In genomic region chr9:20745129-20745966, GRCm38 (mm10) we compare ENCODE assay signal across 8 mouse cellular contexts. TPM values are rescaled to one million over a fixed set of nuclear protein-coding genes. Genes with fewer than 3 reads are reported as not detected.
DNase-seq lines count a peak whose midpoint lies in the region; ATAC-seq and TF ChIP-seq lines count a peak whose summit lies in the region.

No protein-coding gene starts in this region.

- peak overlapping the region; percentile 50 for H3K4me3 ChIP-seq in heart, embryonic 11.5 days (ENCODE audit: low read depth, low read length)
- H3K4me3 ChIP-seq in heart, adult 2 months = no peak overlapping the region
- H3K4me3 ChIP-seq in testis, adult 2 months (ENCODE audit: control insufficient read depth, low read depth, low read length) = peak overlapping the region; percentile 5
- no peak overlapping the region for H3K4me3 ChIP-seq in liver, embryonic 14.5 days (ENCODE audit: insufficient read depth in 1 of 2, low read depth in 2 of 2, low read length in 2 of 2)

- H3K4me1 ChIP-seq in heart, embryonic 11.5 days (ENCODE audit: control insufficient read depth, insufficient read depth, low read length) = peaks cover 10% of the 10 kb centered on the region
- H3K4me1 ChIP-seq in heart, adult 2 months (ENCODE audit: control insufficient read depth, insufficient read depth, low read length) = peaks cover 1% of the 10 kb centered on the region
- H3K4me1 ChIP-seq in testis, adult 2 months (ENCODE audit: control insufficient read depth, insufficient read depth, low read length) = peaks cover 17% of the 10 kb centered on the region
- peaks cover 9 to 18% of the 10 kb centered on the region in 2 experiments for H3K4me1 ChIP-seq in liver, embryonic 14.5 days (replicated peaks; ENCODE audit: control insufficient read depth in 2 of 2, insufficient read depth in 2 of 2, low read length in 1 of 2)

- H3K9me3 ChIP-seq in heart, embryonic 11.5 days (replicated peaks; ENCODE audit: control insufficient read depth, low read length) = no peaks in the 10 kb centered on the region
- H3K9me3 ChIP-seq in liver, embryonic 14.5 days (ENCODE audit: control insufficient read depth, low read length) = no peaks in the 10 kb centered on the region

- ATAC-seq in heart, embryonic 11.5 days (replicated peaks; ENCODE audit: insufficient number of reproducible peaks, low FRiP score, low TSS enrichment) = no peak
- ATAC-seq in liver, embryonic 14.5 days (ENCODE audit: insufficient read depth) = no peak

- intact Hi-C loops in heart, adult 2 months (cut with DNase I) = no loop called here

- TF ChIP-seq CTCF in heart, adult 2 months (IDR thresholded peaks at IDR 0.05) = no peak
- no peak for TF ChIP-seq CTCF in testis, adult 2 months (IDR thresholded peaks at IDR 0.05; ENCODE audit: control insufficient read depth, insufficient read depth, insufficient replicate concordance, low read depth, low read length)
- TF ChIP-seq CTCF in liver, embryonic 14.5 days (IDR thresholded peaks at IDR 0.05; ENCODE audit: low read depth) = no peak

- no peak overlapping the region for H3K27ac ChIP-seq in heart, embryonic 11.5 days (ENCODE audit: low read depth, low read length)
- no peak overlapping the region for H3K27ac ChIP-seq in heart, adult 2 months
- H3K27ac ChIP-seq in testis, adult 2 months (ENCODE audit: control insufficient read depth, insufficient read depth, low read depth, low read length) = no peak overlapping the region
- no peak overlapping the region for H3K27ac ChIP-seq in liver, embryonic 14.5 days

- H3K79me2 ChIP-seq in heart, adult 2 months (replicated peaks; ENCODE audit: control insufficient read depth, insufficient read depth, low read length) = no peaks in the 10 kb centered on the region

- TF ChIP-seq EP300 in heart, adult 2 months (IDR thresholded peaks at IDR 0.05; ENCODE audit: insufficient read depth, low read depth, low read length) = no peak
- TF ChIP-seq EP300 in liver, embryonic 14.5 days (IDR thresholded peaks at IDR 0.05; ENCODE audit: low read depth) = no peak

- no peaks in the 10 kb centered on the region for H3K36me3 ChIP-seq in heart, embryonic 11.5 days (ENCODE audit: control insufficient read depth, insufficient read depth, low read length)
- no peaks in the 10 kb centered on the region for H3K36me3 ChIP-seq in heart, adult 2 months (ENCODE audit: control insufficient read depth, insufficient read depth, low read length)
- no peaks in the 10 kb centered on the region for H3K36me3 ChIP-seq in testis, adult 2 months (ENCODE audit: control insufficient read depth, insufficient read depth, low read length)
- H3K36me3 ChIP-seq in liver, embryonic 14.5 days (replicated peaks; ENCODE audit: control insufficient read depth, insufficient read depth, low read depth) = no peaks in the 10 kb centered on the region

- peak overlapping the region; percentile 86 for H3K4me2 ChIP-seq in heart, embryonic 11.5 days
- H3K4me2 ChIP-seq in liver, embryonic 14.5 days (ENCODE audit: low read depth) = peak overlapping the region; percentile 49

- no peak for DNase-seq in heart, adult 2 months
- no peak for DNase-seq in testis, postnatal 10 days (ENCODE audit: low spot score)
- DNase-seq in liver, embryonic 14.5 days (ENCODE audit: low read depth in 3 of 3, low spot score in 3 of 3) = no peak
- no peak for DNase-seq in spleen, postnatal 10 days (ENCODE audit: low spot score in 2 of 2)
- DNase-seq in ovary, postnatal 36 days (ENCODE audit: low spot score) = no peak
- no peak for DNase-seq in B cell, adult 2 months

- peak overlapping the region; percentile 55; the same call in 1 of the 2 replicates for H3K9ac ChIP-seq in heart, embryonic 11.5 days (ENCODE audit: low read depth, low read length)
- H3K9ac ChIP-seq in heart, adult 2 months (ENCODE audit: low read depth, low read length) = no peak overlapping the region
- H3K9ac ChIP-seq in liver, embryonic 14.5 days (replicated peaks) = no peak overlapping the region

- peaks cover 48% of the 10 kb centered on the region for H3K27me3 ChIP-seq in heart, embryonic 11.5 days (ENCODE audit: control insufficient read depth, insufficient read depth, low read length)
- peaks cover 13% of the 10 kb centered on the region; the same call in 1 of the 2 replicates for H3K27me3 ChIP-seq in heart, adult 2 months (ENCODE audit: control insufficient read depth, insufficient read depth, low read length)
- no peaks in the 10 kb centered on the region for H3K27me3 ChIP-seq in testis, adult 2 months (ENCODE audit: control insufficient read depth, insufficient read depth, low read length)
- peaks cover 42% of the 10 kb centered on the region for H3K27me3 ChIP-seq in liver, embryonic 14.5 days (ENCODE audit: control insufficient read depth, insufficient read depth, low read length)

- no peak for TF ChIP-seq POLR2A in heart, adult 2 months (IDR thresholded peaks at IDR 0.05; ENCODE audit: insufficient read depth, low read depth, low read length)
- TF ChIP-seq POLR2A in testis, adult 2 months (IDR thresholded peaks at IDR 0.05; ENCODE audit: control insufficient read depth, low read depth, low read length) = no peak

- 18% methylated on average over 17 of the region's 17 CpGs for WGBS in heart, embryonic 11.5 days (ENCODE audit: insufficient replicate concordance)
- 20% methylated on average over 17 of the region's 17 CpGs for WGBS in heart, adult 2 months
- WGBS in liver, embryonic 14.5 days (ENCODE audit: insufficient replicate concordance) = 10% methylated on average over 17 of the region's 17 CpGs

RNA-seq across cellular contexts. Expression of gene Olfm2, which starts 0.8 kb away (rescaled TPM):
- polyA plus RNA-seq in heart, embryonic 11.5 days (2014; fragmentation: Nextera tagmentation; extraction: Ambion mirVana) = 1.4 and 2.3 TPM in 2 replicates
- total RNA-seq in heart, adult 2 months (2021) = under 1 TPM in 1 of 2 experiments, not detected in 1; 0.13 TPM
- 0.31 and 0.38 TPM in 2 replicates for polyA plus RNA-seq in heart, adult 2 months (2012; rRNA removed)
- polyA plus RNA-seq in testis, adult 2 months (2012; rRNA removed) = 3.2 and 3.4 TPM in 2 replicates
- polyA plus RNA-seq in liver, embryonic 14.5 days (2012; rRNA removed) = 0.06 and 0.18 TPM in 2 replicates
- polyA plus RNA-seq in liver, embryonic 14.5 days (2014; fragmentation: Nextera tagmentation; extraction: Ambion mirVana) = 0.10 TPM in 1 of 2 replicates, not detected in the other

Comparison
In these comparisons a context has a peak if more than half of its experiments do, and no peak if none do; other contexts are left out.
1. H3K4me3 ChIP-seq: peak in heart, embryonic 11.5 days (single experiment) and testis, adult 2 months (single experiment); none in heart, adult 2 months (single experiment) and liver, embryonic 14.5 days (0 of 2).